Mouse (Mus musculus): ENCODE measurements at regions not wholly inside any gene's neighbourhood (a gene's known extent, or its start where the extent isn't known, plus 50 kb on each side); places are given as distances from the start of the nearest gene placed in this dataset.
"Not testable (repeated sequence)": the region's sequence is repeated elsewhere in the genome, so short reads cannot be mapped to it uniquely, and the experiment has no call there.

DNA sequence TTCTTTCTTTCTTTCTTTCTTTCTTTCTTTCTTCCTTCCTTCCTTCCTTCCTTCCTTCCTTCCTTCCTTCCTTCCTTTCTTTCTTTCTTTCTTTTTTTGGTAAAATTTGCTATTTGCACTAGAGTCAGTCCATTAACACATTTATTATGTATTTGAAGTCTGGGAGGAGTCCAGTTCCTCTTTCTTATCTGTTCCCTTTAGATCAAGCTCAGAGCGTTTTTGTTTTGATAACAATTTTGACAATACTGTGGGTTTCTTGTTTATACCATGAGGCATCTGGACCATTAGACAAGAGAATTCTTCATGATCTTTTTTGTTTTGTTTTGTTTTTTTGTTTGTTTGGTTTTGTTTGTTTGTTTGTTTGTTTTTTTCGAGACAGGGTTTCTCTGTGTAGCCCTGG lies 52.3 kb upstream of the Cttnbp2 start:
- not testable (repeated sequence) for ATAC-seq (replicated peaks; ENCODE audit: poor library complexity, severe bottlenecking)

DNA sequence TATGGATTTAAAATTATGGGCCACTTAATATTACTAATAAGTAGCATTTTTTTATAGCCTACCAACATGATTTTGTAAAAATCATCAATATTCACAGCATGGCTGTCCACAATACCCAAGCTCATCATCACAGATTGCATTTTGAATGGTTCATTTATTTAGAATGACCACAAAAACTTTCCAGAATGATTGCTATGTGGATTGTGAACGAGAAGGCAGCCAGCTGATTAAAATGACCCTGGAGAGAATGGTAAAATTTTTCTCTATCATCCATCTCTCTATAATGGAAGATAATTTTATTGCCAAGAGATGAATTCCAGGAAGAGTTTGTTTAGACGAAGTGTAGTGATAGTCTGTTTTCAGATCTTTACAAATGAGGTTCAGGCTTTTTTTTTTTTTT lies 54.6 kb upstream of the Cttnbp2 start:
- ATAC-seq (replicated peaks; ENCODE audit: poor library complexity, severe bottlenecking) = no peak

DNA sequence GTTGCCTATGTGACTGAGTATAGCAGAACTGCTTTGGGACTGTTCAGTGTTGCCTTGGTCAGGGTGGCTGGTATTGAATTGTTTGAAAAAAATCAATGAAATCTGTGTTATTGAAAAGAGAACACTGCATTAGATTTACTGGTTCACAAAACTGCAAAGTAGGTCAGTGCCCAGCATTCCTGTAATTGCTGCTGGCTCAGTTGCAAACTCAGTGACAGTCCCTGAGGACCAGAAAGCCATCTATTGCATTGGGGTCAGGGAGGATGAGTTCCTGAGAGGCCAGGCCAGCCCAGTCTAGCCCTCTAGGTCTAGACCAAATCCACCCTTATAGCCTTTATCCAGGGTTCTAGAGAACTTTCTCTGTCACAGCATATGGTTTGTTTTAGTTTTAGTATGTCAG lies 63.9 kb upstream of the Cttnbp2 start:
- ATAC-seq (replicated peaks; ENCODE audit: poor library complexity, severe bottlenecking) = no peak

DNA sequence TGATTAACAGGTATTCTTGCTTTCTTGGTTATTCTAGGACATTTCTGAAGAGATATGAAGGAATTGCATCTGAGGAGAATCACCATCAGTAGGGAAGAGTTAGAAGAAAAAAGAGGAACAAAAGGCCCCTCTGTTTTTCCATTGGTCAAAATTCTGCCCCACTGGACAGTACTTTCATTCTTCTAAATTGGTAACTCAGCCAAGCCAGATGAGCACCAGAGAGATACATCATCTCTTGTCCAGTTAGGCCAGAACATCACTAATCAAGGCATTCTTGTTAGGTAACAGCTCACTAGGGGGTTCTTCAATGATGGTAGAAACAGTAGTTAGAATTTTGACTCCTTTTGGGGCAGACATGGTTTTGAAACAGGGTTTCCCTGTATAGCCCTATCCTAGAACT lies 74.8 kb upstream of the Cttnbp2 start:
- ATAC-seq (replicated peaks; ENCODE audit: poor library complexity, severe bottlenecking) = no peak

DNA sequence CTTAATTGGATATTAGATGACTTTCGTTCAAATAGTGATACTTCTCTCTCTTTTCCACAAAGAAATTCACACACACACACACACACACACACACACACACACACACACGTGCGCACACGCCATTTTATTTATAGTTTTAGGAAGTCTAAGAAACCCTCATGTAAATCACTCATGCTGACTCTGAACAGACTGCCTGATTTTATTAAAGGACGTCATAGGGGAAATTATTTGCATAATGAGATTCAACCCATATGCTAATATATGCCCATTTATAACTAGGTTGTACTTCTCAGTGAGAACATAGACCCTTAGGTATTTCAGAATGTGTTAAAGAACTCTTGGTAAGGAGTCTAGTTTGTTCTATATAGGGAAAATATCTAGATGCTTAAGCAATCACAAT lies 82.0 kb upstream of the Cttnbp2 start:
- no peak for ATAC-seq (replicated peaks; ENCODE audit: poor library complexity, severe bottlenecking)

DNA sequence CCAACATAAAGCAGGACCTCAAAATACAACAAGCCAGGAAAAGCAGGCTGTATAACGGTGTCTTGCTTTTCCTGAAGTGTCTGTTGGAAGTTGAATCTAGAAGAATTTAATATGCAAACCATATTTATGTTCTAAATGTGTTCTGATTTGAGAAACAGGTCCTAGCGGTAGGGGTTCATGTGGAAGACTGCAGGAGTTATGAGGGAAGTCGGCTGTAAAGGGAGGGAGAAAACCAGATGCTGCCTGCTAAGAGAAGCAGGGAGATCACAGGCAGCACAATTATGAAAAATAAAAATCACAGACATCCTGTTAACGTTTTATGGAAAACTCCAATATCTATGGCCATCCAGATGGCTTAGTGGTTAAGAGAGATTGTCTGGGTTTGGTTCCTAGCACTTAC lies 85.0 kb upstream of the Cttnbp2 start:
- no peak for ATAC-seq (replicated peaks; ENCODE audit: poor library complexity, severe bottlenecking)

DNA sequence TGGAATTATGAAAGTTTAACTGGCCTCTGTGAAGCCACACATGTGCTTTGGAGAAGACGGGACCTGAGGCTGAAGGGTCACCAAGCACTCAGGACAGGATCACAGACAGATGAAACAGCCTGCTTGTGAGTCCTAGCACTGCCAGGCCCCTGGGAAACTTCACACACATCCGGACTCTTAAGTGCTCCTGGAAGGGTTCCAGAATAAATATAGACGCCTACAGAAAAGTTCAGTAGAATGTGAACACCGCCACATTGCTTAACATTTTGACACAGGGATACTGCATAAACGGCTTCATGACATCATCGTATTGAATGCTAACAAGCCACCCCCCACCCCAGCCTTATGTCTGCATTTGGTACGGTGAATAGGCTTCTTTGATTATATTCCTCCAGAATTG lies 87.3 kb upstream of the Cttnbp2 start:
- ATAC-seq (replicated peaks; ENCODE audit: poor library complexity, severe bottlenecking) = peak; percentile 30; the same call in 1 of the 2 replicates

DNA sequence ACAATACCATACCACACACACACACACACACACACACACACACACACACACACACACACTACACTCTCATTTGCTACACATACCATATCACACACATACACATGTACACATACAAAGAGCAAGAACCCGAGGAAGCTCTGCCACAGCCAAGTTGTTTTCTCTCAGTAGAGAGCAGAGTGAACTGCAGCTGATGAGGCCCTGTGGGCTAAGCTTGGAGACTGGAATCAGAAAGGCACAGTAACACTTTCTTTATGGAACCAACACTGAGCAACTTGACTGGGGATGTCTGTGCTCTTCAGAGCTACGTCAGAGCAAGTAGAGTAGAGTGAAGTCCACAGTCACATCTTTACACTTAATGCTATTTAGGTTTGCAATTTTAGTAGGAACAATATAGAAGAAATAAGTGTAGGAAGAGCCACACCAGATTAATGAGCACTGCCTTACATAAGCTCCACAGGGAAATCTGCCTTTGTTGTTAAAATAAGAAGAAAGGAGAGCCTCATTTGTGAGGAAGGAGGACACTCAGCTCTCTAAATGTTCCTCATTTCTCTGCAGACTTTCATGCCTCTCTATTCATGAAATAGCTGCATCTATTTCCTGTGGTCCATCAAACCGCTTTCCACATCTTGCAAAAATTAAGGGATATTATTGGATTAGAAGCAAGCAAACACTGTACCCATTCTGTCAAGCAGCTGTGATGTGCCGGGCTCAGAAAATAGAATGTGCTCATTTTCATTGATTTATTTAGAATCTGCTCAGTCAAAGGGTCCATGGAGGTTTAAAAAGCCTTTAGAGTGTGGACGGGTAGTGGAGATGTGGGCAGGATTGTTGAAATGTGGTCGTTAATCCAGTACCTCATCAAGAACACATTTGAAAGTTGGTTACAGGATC lies 107.0 kb upstream of the Cttnbp2 start:
- no peak for ATAC-seq (replicated peaks; ENCODE audit: poor library complexity, severe bottlenecking)

DNA sequence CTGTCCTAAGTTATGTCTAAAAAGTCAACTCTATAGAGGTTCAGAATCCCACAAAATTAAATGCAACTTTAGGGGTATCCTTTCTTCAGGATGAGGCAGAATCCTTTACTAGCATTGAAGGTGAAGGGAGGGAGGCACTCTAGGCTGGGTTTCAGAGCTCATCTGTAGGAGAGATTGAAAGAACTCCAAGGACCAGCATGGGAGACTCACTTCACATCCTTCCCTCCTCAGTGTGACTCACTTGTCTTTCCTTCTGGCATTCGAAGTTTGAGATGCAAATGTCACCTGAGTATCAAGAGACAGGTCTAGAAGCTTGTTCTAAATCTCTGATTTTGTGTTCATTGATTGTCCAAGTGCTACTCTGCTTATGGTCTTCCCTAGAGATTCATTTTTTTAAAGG lies 113.9 kb upstream of the Cttnbp2 start:
- ATAC-seq (replicated peaks; ENCODE audit: poor library complexity, severe bottlenecking) = no peak

DNA sequence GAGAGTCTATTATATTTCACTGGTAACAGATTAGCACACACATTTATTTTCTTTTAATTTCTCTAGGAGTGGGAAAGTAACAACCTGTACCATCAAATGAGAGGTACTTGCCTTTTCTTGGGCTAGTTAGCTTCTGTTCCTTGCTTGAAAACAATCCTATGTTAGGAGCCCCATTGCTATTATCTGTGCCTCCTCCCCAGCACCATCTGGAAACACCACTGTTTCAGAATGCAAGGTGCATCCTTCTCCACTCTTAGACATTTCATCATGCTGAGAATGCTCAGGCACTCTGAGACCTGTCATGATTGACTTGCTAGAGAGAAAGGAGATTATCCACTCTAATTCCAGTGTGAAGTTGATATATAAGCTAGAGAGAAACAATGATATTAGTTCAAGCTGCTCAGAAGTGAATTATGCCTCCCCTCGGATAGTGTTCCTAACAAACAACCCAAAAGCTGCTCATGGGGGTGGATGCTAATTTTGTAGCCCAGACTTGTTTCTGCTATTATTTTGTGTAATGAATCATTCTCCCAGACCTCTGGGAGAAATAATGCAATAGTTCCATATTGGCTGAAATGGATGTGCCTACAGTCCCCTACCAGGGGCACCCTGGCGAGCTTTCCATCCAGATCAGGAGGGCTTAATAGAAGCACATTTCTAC lies 119.0 kb upstream of the Cttnbp2 start:
- ATAC-seq (replicated peaks; ENCODE audit: poor library complexity, severe bottlenecking) = no peak

DNA sequence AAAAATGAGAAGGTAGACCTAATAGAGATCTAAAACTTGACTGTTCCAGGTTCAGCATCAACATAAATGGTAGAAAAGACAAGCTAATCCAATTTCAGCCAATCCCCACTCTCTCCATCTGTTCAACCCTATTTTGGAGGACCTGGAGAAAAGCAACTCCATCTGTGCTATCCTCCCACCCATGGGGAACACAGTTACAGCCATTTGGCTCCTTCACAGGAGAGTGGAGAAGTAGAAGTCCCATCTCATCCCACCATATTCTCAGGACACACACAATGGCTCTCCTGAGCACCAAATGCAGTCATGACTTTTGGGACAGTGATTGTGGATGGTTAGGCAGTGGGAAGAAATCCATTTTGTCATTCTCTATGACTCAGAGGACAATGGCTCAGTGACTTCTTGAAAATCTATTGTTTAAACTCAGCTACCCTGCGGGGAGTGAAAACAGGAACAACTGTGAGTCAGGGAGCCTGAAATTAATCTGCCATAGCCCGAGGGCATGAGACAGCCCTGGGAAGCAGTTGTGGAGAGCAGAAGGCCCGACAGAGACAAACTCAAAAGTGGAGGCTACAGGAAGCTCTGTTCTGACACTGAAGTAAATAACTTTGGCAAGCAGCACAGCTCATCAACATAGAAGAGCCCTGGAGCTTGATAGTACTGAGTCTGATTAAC lies 125.2 kb upstream of the Cttnbp2 start:
- no peak for ATAC-seq (replicated peaks; ENCODE audit: poor library complexity, severe bottlenecking)

DNA sequence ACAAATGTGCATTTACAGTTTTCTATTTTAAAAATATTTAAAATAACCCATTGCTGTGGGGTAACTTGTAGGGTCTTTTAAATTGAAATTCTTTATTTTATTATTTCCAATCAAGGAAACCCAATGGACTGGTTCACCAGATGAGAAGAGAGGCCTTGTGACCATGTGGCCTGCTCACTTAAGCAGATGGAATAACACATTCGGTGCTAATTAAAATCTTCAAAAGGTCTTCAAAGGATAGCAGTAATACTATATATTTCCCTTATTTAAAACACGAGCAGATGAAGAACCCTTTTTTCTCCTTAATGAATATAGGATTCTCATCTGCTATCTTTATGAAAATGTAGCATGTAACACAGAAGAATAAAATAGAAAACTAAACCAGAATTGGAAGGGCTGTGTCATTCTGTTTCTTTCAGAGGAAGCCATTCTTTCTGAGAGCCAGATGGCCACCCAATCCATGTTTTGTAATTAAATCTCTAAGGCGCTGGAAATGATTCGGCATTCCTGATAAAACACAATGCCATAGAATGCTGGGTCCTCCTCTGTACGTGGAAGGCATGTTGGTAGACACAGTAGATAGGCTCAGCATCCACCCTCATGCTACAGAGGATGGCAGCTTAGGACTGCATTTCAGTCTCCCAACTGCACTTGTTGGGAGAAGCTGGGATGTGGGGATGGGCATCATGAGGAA lies 134.4 kb upstream of the Cttnbp2 start:
- ATAC-seq (replicated peaks; ENCODE audit: poor library complexity, severe bottlenecking) = no peak

DNA sequence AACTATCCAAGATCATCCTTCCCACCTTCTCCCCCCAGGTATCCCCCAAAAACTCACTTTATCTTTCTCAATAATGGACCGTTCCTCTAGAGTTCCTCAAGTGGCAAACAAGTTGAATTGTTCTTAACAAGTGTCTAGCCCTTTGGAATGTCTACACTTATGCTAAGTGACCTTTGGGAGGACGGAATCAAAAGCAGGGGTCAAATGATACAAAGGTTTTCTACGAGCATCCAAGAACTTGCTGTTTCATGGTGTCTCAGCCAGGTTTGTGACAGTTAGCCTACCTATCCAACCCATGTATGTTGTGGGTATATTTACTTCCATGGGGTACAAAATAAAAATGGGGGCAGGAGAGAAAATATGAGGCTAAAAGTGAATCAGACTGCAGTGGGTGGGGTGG lies 136.7 kb upstream of the Cttnbp2 start:
- no peak for ATAC-seq (replicated peaks; ENCODE audit: poor library complexity, severe bottlenecking)

DNA sequence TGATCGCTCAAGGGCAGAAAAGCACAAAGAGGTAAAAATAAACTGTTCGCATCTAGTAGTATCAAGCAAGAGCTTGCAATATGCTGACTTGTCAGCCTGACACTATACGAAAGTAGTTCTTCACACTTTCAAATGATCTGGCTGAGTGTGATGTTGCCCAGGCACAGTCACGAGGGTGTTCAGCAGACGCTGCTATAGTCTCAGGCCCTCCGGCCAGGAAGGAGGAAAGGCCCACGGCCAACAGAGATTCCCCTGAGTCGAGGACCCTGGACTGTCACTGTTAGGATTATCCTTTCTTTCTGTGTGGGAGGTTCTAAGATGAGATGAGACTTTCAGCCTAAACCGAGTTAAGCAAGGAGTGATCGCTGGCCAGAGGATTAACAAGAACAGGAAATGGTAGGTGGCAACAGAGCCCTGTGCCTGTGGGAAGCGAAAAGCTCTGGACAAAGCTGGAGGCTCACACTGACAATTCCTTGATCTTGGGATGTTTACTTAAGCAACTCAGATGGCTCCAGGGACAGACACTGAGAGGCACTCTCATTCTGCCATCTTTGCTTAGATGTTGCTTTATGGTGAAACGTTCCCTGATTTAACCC lies 137.5 kb upstream of the Cttnbp2 start:
- ATAC-seq (replicated peaks; ENCODE audit: poor library complexity, severe bottlenecking) = no peak

DNA sequence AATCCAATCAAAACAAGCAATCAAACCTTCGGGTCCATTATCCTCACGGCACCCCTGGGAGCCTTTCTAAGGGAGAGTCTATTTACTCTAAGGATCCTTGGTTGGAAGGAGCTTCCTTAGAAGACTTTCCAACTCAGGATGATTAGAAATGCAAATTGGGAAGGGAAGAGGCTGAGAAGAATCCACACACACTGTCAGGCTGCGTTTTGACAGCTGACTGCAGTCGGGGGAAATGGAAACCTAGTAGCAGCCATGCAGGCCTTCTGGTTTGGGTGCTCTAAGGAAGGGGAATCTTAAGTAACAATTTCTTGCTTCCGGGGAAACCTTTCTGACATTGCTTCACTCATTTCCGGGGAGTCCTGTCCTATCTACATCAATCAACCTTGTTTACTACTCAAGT lies 139.6 kb upstream of the Cttnbp2 start:
- ATAC-seq (replicated peaks; ENCODE audit: poor library complexity, severe bottlenecking) = no peak

DNA sequence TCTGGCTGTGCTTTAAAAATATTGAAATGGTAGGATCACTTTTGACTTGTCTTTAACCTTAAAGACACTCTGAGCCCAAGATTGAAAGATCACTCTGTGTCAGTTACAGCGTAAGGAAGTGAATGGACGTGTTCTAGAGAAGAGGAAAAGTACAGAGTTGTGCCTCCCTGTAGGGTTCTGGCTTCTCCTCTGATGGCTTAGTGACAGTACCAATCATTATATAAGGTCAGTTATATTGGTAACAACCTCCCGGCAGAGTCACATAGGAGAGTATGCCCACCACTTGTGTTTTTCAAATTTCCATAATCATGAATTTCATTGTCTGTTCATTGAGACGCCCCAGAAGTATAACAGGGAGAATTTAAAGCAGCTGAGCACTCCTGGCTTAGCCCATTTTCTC lies 141.6 kb upstream of the Cttnbp2 start:
- no peak for ATAC-seq (replicated peaks; ENCODE audit: poor library complexity, severe bottlenecking)

DNA sequence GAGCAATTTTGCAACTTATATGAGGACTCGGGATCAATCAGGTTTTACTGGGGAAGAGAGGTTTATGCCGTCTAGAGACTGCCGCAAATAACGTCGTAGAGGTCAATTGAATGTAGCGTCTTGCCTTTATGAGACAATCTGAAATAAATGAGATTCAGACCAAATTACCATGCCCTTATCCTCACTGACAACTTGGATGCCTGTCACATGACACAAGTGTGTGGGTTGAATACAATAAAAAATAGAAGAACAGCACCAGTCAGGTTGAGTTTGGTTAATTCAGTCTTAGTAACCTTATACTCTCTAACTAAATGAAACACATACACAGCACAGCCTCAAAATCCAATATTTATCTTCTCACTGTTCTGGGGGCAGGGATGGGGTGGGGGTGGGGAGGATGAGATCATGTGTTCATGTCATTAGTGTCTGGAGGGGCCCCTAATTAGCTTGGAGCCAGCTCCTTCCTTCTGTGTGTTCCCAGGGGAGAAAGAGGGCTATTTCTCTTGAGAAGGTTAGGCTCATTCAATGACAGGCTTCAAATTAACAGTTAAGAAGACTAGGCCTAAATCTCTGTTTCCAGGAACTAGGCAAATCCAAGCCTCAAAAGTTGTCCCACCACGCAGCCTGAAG lies 142.2 kb upstream of the Cttnbp2 start:
- ATAC-seq (replicated peaks; ENCODE audit: poor library complexity, severe bottlenecking) = no peak

DNA sequence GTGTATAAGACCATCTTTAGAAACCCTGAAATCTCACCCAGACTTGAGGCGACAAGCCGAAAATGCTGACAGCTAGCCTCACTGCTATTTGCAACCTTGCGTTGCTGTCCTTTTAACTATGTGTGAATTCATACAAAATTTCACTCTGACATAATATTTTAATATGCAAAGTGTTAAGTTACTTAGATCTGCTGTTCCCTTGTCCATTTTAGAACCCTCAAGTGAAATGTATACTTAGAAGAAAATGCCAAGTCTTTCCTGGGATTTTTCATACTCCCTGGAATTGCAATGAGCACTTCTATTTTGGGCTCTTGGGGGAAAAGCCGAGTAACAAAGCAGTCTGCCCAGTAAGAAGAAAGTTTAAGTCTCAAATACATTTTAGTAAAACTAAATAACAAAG lies 150.0 kb upstream of the Cttnbp2 start:
- no peak for ATAC-seq (replicated peaks; ENCODE audit: poor library complexity, severe bottlenecking)

DNA sequence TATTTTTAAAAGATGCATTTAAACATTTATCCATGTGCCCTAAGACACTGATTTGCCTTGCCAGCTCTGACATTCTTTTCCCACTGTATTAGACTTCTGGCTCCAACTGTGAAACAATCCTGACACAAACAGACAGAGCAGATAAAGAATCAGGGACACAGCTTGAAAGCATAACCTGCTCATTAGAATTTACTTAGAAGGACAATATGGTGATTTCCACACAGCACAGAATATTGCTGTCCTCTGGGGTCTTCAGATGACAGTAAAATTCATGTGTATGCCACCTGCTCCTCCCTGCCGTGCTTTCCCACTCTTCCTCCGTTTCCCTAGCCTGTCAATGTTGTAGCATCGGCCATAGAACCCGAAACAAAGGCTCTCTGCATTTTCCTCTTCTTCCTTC lies 151.3 kb upstream of the Cttnbp2 start:
- ATAC-seq (replicated peaks; ENCODE audit: poor library complexity, severe bottlenecking) = no peak

DNA sequence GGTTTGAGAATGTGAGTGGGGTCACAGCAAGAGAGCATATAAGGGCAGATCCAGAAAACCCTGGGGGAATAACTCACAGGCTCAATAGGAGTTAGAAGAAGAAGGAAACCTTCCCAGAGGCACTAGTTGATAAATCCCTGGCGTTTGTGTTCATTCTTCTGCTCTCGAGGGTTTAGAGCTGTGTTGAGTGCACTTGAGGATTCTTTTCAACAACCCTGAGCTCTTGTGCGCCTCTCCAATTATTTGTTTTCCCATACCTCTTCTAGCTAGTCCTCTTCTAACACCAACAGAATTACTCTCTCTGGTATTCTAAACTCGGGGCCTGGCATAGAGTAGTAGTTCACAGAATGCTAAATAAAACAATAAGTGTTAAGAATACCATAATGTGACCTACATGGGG lies 151.9 kb upstream of the Cttnbp2 start:
- no peak for ATAC-seq (replicated peaks; ENCODE audit: poor library complexity, severe bottlenecking)

All from granulocyte monocyte progenitor cell, adult 5-6 weeks (primary cell).